Mouse (Mus musculus) G1E (cell line): ENCODE data around the gene Psmd8.

Experiments
- CTCF ChIP-seq: IDR thresholded peaks from 2 replicates; pipeline ENCODE4 v1.5.1; 2012; ENCODE audit warnings: low read depth, low read length, inconsistent platforms, mixed read lengths
- GATA1 ChIP-seq: IDR thresholded peaks from 2 replicates; pipeline ENCODE4 v1.6.1; 2012; ENCODE audit warnings: borderline replicate concordance, low read length, inconsistent platforms, mixed read lengths

DNA sequence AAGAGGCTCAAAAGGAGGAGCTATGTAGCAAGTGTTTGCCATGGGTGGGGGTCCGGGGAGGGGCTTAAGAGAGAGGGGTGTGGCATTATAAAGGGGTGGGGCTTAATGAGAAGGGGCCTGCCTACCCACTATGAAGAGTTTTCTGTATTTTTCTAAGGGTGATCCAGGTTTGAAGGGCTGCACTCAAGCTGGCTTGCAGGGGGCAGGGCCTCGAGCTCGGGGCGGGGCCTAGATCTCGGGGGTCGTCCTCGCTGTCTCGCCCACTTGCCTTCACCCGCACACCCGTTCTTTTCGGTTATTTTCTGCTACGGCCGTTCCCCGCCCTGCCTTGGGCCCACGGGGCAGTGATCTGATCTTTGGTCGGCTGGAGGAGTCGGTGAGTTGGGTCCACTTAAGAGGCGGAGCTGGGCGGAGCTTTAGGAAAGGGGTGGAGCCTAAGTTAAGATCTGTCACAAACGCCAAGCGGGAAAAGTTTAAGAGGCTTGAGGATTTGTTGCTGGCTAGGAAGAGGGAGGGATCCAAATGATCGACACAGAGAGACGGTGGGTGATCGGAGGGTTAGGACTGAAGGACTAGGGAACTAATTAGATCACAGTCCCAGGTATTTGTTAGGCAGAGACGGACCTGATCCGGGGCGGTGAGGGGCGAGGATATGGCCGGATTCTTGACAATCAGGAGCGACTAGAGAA, 10.3 kb downstream of the Psmd8 start, which contains the start of the genes Ggn and Spred3:
- TF ChIP-seq CTCF = no peak
- TF ChIP-seq GATA1 = no peak
